Mouse (Mus musculus): ENCODE measurements around the gene Crmp1.

Crmp1 gene

GRCm38 (mm10) chr5:37296717-37297116, 55.0 kb downstream of the Crmp1 start:
- DNase-seq (ENCODE audit: inconsistent ontology term): no peak

DNA sequence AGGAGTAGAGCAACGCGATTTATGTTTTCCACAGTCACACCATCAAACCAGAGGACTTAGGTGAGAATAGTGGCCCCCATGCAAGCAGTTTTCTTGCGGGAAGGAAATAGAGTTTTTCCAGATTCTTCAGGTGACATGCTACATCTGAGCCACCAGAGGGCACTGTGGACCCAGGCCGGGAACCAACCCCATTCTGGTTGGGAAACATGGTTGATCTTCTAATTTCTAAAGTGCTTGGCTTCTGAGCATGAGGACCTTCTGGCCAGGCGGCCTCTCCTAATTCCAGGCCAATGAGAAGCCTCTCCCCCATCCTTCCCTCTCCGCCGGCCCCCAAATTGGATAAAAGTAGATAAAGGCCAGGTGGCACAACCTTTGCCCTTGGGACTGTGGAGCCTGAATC, 56.6 kb downstream of the Crmp1 start:
- peak; percentile 23 for DNase-seq (ENCODE audit: inconsistent ontology term)

GRCm38 (mm10) chr5:37310026-37310425, 68.3 kb downstream of the Crmp1 start:
- no peak for DNase-seq (ENCODE audit: inconsistent ontology term)

- no peak for DNase-seq (ENCODE audit: inconsistent ontology term)
Measured at GRCm38 (mm10) chr5:37312980-37313722, 71.4 kb downstream of the Crmp1 start.

DNA sequence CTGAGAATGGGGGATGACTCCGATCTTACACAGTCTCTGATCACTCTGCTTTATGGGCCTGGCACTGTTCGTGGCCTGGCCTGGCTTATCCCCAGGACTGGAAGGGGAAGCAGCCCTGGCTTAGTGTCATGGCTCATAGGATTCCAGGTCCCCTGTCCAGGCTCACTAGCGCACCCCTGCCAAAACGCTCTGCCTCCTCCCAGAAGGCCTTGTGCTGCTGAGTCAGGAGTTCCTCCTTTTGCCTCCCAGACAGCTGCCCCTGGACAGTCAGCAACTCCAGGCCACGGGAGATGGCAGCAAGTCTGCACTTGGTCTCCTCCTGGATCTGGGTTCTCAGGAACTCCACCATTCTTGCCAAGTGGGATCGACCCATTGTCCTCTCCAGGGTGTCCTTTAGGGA, 77.0 kb downstream of the Crmp1 start:
- DNase-seq (ENCODE audit: inconsistent ontology term): no peak

DNA sequence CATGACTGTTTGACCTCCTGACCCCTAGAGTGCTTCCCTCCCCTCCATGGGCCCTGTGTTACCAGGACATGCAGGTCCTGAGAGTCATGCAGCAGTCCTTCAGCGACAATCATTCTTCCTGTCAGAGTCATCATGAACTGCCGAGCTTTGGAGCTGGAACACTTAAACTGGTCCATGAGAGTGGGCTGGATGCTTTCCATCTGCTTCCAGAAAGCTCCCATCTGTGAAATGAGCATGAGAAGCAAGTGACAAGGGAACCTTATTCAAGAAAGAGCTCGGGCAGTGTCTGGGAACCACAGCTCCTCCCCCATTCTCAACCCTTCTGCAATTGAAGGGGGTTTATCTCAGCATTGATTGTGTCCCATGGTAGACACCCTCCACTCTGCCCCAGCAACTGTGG, 78.4 kb downstream of the Crmp1 start:
- DNase-seq (ENCODE audit: inconsistent ontology term): no peak

DNA sequence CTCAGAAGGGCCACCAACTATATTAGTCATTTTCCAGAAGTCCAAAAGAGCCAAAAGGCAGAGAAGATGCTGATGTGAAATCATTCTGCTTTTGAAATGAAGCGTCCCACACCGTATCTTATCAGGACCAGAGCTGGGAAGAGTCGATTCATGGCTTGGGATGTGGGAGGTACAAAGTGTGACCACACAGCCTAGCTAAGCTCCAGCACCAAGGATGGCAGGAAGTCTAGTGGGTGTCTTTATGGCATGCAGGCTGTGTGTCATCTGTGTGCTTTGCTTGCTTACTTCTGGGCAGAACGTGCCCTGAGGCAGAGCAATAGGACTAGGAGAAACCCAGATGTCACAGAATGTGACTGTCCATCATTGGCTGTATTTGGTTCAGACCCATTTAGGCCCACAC, 79.0 kb downstream of the Crmp1 start:
- no peak for DNase-seq (ENCODE audit: inconsistent ontology term)

GRCm38 (mm10) chr5:37326675-37327074, 84.9 kb downstream of the Crmp1 start:
- DNase-seq (ENCODE audit: inconsistent ontology term): no peak

DNA sequence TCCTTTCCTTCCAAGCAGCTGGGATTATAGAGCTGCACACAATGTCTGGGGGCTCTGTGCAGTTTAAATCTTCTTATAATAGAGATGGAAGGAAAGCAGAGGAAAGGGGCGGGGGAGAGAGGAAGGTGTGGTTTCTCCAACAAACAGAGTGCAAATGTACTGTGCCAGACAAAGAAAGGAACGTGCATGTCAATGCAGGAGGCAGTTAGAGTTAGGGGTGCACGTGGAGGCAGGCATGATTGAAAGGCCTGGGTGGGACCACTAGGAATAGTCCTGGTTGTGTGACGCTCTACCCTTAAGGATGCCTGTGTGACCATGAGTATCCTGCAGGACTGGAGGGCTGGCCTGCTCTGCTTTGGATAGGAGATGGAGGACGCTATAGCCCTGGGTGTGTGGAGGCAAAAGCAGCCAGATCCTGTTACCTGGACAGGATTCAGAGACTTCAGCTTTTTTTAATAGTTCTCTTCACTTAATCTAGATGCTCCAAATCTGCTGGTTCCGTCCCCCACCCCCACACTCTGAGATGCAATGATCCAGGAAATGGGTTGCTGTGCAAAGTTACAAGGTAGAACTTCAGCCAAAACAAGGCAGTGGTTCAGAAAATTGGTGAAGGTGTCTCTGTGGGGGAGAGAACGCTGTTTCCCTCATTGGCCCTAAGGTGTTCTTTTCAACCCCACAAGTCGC, 88.9 kb downstream of the Crmp1 start:
- DNase-seq (ENCODE audit: inconsistent ontology term): no peak

DNA sequence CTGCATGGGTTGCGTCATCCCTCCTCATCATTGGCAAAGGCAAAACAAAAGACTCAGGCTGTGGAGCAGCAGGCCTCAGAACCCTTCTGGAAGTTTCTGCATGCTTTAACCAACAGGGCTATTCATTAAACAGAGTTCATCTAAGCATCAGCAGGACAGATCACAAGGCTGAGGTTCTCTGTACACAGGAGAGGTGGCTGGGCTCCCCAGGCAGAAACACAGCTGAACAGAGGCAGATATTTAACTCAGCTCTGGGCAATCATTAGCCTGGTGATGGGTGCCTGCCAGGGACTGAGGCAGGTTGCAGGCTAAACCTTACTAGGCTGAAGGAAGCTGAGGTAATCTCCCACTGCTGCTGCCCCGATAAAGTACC, 89.4 kb downstream of the Crmp1 start:
- no peak for DNase-seq (ENCODE audit: inconsistent ontology term)

DNA sequence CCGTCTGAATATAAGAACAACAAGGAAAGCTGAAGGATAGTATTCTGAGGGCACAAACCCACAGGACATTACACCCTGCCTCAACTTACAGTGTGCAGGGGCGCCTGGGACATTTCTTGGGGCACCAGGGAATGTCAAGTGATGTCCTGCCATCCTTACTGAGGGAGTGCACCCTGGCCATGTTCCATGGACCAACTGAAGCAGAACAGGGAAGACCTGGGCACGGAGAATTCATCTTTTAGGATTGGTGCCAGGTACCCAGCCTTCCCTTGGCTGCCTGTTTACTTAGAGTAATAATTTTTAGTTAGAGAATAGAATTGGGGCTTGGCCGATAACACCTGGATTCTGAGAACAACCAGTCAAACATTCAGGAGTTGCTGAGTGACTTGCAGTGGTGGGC, 90.3 kb downstream of the Crmp1 start:
- no peak for DNase-seq (ENCODE audit: inconsistent ontology term)

DNA sequence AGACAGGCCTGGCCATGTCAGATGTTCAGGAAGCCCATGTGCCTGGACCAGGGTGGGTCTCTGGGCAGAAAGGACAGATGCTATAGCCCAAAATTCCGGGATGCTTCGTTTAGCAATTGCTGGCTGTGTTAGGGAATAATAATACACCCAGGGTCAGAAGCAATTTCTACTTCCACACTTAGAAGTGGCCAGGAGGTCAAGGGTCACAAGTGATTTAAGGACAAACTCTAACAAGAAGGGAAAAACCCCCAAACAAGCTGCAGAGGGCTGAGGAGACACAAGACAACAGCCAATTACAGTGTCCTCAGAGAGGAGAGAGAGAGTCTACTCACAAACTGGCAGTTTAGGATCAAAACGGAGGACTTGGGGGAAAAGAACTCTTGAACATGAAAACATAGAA, 93.3 kb downstream of the Crmp1 start:
- no peak for DNase-seq (ENCODE audit: inconsistent ontology term)

- DNase-seq (ENCODE audit: inconsistent ontology term): peak; percentile 79
Measured at GRCm38 (mm10) chr5:37336485-37337105, 94.9 kb downstream of the Crmp1 start, which contains the start of gene Evc. Gene Evc, minus strand, starts transcription at chr5:37336894.

GRCm38 (mm10) chr5:37337696-37338095, 96.0 kb downstream of the Crmp1 start:
- no peak for DNase-seq (ENCODE audit: inconsistent ontology term)

DNA sequence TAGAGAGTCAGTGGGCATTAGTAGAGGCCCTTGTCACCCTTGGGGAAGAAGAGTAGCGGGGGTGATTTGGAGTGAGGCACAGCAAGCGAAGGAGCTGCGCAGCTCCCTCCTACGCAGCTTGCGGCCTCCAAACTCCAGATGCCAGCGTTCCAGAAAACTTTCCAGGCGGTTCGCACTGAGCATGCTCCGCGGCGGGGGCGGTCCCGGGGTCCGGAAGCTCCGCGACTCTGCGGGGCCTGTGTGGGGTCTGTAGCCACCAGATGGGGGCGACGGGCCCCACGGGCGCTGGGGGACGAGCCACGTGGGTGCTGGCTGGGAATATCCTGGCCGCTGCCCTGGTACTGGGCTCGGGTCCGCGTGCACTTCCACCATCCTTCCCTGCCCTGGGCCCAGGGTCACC, 96.5 kb downstream of the Crmp1 start, which contains the start of gene Evc2:
TSS of gene Evc2 (plus strand) at position 212 of the 400 bp plus-strand sequence.
- DNase-seq (ENCODE audit: inconsistent ontology term): peak; percentile 87

Data from Muller cell, postnatal 12 days (primary cell).